Mouse (Mus musculus) CH12.LX (cell line): ENCODE results near the gene Adamts3.

ENCODE experiments used
- CTCF ChIP-seq, 2 experiments: IDR thresholded peaks in 1 of 2; conservative IDR thresholded peaks in 1 of 2; 2 replicates each; pipeline ENCODE4 v1.5.1; 2011 to 2012; ENCODE audit warnings: low read depth in 2 of 2, low read length in 2 of 2, improper control_type of control experiment in 1 of 2, inconsistent platforms in 1 of 2, mild to moderate bottlenecking in 1 of 2, moderate library complexity in 1 of 2
- GABPA ChIP-seq: IDR thresholded peaks from 2 replicates; pipeline ENCODE4 v1.6.1; 2012; ENCODE audit warnings: low read depth, low read length, improper control_type of control experiment, inconsistent platforms; ENCODE audit not compliant: insufficient replicate concordance

GRCm38 (mm10) chr5:89745112-89745511 lies 138.0 kb downstream of the Adamts3 start:
- TF ChIP-seq CTCF (conservative IDR thresholded peaks at IDR 0.05 in 1 of 2, IDR thresholded peaks at IDR 0.05 in 1 of 2; ENCODE audit: low read depth in 2 of 2, low read length in 2 of 2) (no peak), GABPA (no peak)
